Mouse (Mus musculus): Measurements from ENCODE around the gene Col4a2.

Col4a2 gene

DNA sequence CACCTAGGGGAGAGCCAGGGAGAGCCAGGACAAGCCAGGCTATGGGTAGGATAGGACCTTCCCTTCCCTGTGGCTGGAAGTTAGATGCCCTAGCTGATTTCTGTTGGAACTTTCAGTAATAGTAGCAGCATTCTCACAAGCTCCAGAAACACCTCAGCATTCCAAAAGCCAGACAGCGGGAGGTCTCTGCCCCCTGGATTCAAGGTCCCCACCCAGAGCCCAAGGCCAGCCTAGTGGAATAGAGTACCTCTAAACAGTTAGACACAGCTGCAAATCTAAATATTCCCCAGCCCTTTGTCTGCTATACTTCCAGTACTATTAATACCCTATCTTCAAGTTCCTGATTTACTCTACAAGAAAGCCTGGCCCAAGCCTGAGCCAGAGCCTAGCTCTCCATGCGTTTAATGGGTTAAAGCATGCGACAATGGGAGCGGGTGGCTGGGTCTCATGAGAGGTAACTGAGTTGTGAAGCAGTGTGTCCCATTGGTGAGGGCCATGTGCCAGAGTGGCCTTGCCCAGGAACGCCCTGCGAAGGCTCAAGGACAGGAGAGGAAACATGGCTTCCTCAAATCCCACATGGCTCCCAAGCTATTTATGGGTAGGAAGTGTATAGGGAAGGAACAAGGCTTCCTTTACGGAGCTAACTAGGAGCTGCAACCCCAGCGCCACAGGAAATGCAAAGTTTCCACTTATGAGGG lies 15.3 kb upstream of the Col4a2 start:
- no peak for DNase-seq

DNA sequence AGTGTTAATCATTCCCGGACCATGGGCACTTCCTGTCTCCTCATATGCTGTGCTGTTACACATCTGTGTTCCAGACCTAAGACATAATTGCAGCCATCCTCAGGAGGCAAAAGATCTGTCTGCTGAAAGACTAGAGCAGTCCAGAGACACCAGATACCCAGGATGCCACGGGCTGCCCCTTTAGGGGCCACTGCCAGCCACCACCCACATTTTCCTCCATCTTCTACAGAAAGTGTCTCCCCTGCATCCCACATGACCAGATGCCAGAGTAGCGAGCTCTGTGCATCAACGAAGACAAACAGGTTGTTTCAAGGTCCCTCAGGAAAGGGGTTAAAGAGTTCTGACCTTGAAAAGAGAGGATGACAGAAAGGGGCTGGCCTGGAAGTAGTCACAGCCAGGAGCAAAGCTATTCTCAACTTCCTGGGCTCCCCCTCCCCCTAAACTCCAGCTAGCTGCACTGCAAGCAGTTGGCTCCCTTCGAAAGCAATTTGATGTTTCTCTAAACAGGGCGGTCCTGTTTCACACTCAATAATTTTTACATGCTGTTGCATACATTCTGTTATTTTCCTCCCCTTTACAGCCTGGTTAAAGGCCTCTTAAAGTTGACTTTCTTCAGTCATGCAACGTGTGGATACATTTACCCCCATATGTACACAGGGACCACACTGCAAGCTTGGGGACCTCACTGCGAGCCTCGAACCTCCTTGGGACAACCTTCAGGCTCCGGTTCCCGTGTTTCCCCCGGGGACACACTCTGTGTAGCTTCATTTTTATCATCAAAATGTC lies 13.9 kb upstream of the Col4a2 start:
- no peak for DNase-seq

DNA sequence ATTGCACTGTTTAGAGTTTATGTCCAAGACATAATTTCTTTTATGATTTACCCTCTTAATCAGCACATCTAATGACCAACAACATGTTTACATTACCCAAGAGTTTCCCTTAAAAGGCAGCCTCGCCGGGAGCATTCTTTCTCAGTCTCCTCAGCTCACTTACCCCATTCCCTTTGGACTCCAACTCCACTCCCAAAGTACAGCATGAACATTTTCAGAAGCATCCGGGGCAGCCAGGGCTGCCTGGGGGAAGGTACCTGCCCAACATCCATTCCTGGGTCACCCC lies 13.3 kb upstream of the Col4a2 start:
- no peak for DNase-seq

DNA sequence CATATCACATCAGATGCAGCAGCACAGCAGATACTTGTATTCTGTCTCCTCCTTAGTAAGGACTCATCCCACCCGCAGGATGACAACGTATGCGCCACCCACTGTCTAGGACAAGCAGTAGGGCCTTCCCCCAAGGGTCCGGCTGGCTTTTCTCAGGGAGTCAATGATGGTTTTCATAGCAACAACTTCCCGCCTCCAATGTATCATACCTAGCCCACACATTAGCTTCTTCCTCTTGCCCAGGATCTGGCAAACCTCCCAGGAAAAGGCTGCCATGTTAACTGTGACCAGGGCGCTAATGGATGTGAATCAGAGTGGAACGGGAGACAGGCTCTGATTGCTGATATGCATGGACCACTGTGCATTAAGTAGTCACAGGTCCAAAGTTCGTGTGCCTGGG lies 12.2 kb upstream of the Col4a2 start:
- DNase-seq = no peak

DNA sequence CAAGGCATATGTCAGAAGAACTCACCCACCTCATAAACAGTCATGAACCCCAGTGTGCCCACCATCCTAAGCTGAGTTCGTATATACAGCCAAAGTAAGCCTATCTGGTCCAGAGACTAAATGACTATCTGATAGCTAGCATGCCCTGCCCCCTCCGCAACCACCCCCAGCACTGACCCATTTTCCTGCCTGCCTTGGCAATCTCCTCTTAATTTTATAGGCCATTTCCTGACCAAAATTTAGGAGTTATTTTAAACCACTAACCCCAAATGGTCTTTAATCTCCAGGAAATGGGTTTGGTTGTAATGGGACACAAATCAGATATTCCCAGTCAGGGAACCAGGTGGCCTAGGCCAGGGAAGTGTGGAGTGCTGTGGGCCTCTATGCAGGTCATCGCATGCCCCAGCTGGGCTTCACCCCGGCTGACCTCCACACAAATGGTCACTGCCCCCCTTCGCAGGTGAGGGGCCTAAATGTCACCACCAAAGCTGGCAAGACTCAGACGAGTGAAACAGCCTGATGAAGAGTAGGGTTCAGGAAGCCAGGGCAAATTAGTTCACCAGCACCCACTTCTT lies 8.5 kb upstream of the Col4a2 start:
- no peak for DNase-seq

DNA sequence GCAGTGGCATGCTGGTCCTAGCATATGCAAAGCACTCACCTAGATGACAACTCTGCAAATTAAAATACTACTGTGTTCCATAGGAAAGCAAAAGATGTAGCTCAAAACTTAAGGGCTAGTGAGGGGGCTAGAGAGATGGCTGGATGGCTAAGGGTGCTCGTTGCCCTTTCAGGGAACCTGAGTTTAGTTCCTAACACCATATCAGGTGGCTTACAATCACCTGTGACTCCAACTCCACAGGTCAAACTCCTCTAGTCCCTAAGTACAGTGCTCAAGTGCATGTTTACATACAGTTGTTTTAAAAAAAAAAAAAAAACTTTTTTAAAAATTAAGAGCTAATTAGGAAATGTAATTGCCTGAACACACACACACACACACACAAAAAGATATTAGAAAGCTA lies 7.1 kb upstream of the Col4a2 start:
- DNase-seq = no peak

DNA sequence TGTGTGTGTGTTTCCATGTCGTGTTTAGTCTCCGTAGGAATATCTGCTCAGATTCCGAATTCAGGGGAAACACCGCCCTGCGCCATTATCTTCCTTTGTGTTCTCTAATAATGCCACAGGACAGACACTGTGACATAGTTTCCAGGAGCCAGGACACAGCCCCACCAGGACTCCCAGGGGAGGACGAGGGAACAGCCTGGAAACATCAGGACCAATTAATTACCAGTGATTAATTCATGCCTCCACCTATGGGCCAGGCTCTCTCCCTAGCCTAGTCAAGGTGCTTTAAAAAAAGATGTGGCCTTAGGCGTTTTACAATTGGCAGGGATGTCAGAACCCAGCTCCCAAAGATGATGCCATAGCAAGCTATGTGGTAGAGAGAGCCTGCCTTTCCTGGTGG lies 5.2 kb upstream of the Col4a2 start:
- DNase-seq = no peak

DNA sequence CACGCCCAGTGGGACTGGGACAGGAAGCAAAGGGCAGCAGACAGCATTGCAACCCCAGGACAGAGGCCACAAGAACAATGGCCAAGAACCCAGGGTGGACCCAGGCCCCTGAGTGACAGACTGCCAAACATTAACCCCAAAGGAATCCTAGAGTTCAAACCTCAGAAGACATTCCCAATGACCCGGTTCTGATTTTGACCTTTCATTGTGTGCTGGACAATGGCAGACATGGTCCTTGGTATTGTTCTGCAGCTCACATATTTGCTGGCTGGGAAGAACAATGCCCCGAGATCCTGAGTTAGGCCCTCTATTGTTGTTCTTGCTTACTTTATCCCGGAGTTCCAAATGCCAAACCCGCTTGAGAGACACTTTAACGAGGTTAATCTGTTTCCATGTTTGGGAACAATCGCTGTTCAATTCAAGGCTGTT lies 4.0 kb upstream of the Col4a2 start:
- no peak for DNase-seq

DNA sequence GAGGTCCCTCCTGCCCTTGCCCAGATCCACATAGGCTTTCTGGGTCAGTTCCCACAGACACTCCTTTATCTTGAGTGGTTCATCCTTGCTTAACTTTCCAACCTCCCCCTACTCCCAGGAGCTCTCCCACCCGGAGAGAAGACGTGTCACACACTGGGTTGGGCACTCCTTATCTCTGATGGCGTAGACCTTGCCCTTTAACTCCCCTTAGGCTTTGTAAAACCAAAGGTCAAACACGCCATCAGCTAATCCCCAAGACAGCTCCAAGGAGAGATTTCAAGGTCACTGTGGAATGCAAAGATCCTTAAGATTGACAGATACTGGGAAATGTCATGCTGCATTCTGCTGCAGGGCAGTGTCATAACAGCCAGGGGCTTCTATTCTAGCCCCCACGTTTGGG lies 3.4 kb upstream of the Col4a2 start:
- no peak for DNase-seq

DNA sequence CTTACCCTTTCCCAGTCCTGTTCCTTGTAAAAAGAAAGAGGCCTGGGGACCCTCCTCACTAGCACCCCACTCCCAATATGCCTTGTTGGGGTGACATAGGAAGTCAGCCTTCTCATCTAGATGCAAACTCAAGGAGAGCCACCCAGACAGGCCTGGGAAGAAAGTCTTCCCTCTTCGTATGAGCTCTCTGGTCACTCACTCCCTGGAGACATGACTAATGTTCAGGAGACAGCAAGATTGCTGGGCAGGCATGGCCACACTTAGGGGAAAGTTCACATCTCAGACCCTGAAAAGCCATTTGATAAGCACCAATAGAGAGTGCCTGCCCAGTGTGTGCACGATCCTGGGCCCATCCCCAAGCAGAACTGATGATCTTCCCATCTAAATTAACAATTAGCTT lies 2.6 kb upstream of the Col4a2 start:
- DNase-seq = no peak

DNA sequence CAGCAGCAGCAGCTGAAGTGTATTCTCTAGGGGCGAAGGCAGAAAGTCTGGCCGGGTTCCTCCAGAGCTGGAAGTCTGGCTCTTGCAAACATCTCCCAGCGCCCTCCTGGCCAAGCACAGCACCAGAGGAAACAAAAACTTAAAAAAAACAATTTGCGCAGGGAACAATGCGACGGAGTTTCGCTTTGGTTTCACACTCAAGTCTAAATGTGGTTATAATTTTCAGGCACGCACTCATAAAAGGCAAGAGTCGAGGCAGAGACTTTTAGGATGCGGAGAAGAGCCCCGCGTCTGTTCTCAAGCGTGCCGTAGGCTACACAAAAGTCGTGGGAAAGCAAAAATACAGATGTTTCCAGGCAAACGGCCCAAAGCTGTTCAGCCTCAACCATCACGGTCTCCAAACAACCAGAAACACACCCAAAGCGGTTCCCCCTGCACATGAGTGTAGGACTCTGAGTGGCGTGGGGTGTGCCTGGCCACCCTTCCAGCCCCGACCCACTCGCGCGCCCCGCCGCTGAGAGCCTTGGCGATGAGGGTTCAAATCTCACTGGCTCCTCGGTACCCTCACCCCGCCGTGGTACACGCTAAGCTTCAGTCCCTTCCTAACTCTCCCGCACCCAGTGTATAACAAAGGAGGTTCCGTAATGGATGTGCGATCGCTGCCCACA lies 790 bp upstream of the Col4a2 start:
- DNase-seq = no peak

DNA sequence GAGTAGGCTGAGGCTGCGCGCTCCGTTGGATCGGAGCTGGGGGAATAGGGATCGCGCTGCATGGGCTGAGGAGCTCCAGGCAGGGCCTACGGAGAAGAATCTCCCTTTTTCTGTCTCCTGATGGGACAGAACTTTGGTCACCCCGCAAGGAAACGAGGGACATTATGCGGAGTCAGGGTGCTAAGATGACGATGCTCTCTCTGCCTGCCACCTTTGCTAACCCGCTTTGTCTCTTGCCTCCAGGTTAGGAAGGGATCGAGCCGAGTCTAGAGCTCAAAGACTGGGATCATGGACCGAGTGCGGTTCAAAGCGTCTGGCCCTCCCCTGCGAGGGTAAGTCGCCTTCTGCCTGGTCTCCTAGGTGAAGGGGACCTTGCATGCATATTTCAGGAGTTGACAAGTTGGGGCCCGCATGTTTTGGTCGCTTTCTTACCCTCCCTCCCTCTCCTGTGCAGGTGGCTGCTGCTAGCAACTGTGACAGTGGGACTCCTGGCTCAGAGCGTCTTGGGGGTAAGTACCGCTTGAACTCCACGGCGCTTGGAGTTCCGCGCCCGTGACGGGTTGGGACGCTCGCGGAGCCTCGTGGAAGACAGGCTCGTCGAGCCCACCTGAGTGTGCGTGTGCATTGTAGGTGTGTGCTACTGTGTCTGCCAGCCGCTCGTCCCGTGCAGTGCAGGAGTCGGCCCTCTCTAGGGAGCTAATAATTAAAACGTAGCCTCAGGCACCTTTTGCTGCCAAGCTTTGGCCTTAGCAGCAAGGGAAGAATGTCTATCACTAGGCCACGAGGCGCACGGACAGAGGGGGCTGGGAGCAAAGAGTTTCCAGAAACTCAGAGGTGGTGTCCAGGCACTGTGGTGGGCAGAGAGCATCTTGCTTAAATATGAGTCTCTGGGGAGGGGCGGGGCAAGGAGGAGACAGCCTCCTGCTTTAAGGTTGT lies 839 bp downstream of the Col4a2 start:
- no peak for DNase-seq

DNA sequence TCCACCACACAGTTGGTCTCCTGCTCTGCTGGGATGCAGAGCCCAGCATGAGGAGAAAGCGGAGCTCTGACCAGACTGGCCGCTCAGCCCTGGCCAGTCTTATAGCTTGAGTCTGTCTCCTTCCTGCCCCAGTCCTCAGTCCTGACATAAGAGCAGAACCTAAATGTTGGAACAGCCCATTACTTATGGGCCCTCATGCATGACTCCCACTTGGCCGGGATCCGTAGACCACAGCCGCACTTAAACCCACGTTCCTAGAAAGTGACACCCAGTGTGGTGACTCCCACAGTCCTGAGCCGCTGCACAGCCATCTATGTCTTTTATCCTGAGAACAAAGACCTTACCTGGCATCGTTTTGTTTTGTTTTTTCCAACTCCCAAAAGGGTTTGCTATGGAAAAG lies 2.0 kb downstream of the Col4a2 start:
- no peak for DNase-seq

DNA sequence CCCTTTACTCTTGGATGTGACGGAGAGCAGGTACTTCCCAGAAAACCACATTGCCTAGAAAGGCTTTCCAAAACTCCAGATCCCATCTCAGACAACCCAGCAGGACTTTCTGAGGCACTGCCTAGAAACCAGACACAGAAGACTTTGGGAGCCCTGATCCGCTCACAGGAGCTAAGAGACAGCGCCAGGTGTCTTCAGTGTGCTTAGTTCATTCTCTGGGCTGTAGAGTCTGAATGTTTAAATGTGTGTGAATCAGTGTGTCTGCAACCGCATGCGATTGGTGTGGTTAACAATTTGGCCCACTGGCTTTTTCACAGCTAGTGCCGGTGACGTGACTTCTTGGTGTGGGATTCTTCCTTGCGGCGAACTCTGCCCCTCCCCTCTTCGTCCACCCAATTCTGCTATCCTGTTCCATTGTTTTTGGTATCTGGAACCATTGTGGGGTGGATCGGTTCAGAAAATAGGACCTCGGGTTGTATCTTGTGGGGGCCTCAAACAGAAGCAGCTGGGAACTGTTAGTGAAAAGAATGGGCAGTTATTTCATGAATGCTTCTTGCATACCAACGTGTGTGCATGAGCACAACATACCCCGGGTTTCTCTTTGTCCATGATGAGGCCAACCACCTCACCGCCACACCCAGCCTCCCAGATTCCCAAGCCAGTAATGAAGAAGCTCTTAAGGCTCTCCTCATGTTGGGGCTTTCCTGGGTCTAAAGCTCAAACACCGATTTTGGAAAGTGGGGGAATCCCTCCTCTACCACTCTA lies 2.8 kb downstream of the Col4a2 start:
- no peak for DNase-seq

DNA sequence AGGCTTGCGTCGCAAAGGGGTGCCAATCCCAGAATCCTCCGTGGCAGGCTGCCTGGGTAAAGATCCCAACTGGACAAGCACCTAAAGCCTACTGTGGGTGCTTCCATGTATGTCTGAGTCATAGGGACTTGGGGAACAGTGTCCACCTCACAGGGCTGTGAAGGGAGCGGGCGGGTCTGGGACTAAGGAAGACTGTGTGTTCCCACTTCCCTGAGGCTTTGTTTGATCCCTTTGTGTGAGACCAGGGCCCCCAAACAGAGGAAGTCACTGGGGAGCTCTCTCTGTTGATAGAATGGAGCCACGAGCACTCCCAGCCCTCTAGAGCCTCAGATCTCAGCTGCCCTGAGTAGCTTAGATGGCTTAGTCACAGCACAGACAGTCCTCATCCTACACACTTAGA lies 3.5 kb downstream of the Col4a2 start:
- no peak for DNase-seq

DNA sequence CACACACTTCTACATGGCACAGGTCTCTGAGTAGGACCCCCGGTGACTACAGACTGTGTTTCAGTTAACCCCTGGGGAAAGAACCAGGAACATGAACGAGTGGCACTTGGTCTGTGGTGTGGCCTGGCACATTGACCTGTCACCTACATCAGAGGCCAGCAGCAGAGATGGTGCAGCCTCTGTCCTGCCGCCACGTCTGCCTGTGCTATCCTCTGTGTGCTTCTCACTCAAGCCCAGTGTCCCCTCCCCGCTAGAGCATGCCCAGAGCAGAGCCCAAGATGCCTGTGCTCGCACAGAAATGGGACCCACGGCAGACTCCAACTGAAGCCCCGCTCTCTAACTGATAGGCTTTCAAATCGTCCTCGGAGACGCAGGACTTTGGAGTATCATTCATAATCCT lies 6.8 kb downstream of the Col4a2 start:
- DNase-seq = no peak

DNA sequence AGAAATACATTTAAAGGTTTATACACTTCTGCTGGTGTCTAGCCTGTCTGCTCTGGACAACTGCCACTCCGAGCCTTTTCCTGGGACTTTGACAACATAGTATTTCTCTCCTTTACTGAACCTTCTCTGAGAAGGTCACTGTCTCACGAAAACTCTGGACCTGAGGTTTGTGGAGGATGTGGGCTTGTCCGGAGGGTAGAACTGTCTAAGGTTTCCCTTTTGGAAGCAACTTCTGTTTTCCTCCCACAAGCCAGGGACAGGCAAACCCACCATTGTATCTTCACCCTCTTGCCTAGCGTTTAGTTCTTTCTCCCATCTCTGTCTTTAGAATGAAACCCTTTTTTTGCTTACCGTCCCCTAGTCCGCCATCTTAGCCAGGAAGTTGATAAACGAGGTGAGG lies 9.2 kb downstream of the Col4a2 start:
- DNase-seq = no peak

DNA sequence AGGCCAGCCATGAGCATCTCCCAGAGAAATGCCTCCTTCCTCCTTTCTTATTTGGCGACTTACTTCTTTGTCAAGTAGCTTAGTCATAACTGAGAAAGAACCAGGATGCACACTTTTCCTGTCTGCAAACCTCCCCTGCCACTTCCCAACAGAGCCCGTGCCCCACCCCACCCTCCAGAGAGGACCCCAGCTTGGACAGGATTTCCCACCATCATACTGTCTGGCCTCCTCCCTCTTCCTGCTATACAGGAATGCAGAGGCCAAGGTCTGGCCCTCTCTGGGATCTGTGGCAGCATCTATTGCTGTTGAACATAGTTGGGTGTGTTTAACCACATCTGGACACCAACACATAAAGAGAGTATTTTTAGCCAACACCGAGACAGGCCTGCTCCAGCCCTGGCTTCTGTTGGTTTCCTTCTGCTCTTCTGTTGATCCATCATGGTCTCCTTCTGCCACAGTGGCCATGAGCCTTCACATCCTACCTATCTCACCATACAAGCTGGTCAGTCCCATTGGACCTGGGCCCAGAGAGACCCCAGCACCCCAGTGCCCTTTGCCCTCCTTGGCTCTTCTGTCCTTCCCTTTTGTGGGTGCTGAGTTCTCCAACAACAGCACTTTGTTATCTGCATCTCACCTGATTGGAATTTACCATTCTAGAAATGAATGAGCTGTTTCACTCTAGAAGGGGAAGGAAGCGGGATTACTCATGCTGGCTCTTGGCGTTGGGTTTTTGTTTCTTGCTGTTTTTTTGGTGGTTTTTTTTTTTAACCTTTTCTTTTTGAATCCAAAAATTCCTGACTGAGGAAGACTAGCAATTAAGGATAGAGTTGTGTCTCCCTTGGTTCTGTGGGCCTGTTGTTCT lies 10.3 kb downstream of the Col4a2 start:
- no peak for DNase-seq

DNA sequence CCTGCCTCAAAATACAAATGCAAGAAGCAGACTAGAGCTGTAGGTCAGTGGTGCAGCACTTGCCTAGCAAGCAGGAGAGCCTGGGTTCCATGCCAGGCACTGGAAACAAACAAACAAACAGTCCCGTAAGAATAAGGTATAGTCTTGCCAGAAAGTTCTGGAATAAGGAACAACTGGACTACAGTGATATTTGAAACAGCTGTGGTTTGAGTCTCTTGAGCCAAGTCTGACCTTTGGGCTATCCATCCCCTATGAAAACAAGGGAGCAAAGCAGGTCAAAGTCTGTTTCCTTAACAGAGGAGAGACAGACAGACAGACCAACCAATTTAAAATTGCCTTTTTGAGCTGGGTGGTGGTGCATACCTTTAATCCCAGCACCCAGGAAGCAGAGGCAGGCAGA lies 11.1 kb downstream of the Col4a2 start:
- no peak for DNase-seq

DNA sequence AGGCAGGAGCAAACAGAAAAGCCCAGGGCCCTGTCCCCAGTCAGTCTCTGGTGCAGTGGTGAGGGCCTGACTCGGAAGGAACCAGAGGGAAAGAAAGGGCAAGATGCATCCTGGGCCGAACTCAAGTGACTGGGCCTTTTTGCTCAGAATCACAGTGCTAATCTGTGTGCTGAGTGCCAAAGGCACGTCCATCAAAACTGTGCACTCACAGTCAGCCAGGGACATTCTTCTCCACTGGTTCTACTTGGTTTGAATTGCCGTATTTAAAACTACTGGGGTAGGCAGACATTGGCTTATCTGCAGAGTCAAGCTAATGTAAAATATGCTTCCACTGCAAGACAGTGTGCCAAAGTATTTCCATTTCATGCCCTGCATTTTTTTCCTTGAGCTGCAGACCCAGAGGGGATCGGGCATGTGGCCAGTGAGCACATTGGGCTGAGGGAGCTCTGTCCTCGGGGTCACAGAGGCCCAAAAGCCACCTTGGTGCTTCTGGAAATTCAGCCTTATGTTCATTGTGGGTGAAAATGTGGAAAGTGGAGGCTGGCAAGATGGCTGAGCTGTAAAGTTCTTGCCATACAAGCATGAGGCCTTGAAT lies 12.3 kb downstream of the Col4a2 start:
- no peak for DNase-seq

DNA sequence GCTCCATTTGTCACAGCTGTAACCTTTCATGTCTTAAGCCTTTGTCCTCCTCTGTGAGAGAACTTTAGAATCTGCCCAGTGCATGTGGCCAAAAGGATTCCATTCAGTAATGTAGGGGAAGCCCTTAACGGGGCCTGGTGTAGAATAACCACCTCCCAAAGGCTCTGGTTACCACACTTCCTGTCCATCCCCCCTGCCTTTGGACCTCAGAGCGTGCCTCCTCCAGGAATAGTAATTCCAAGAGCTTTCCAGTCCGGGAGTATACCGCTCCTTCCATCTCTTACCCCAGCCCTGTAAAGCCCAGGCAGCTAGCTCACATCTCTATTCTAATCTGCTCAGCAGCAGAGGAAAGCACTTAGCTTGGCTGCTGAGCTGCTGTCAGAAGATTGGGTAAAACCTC lies 14.7 kb downstream of the Col4a2 start:
- DNase-seq = no peak
